Mouse (Mus musculus) heart, adult 11 months (tissue): ENCODE measurements around the gene Ephx1.
"Not testable (repeated sequence)": the region's sequence is repeated elsewhere in the genome, so short reads cannot be mapped to it uniquely, and the experiment has no call there.

Experiments used
- DNase-seq: peaks from one replicate; pipeline ENCODE4 v3.0.0; 2022

The Ephx1 gene

DNA sequence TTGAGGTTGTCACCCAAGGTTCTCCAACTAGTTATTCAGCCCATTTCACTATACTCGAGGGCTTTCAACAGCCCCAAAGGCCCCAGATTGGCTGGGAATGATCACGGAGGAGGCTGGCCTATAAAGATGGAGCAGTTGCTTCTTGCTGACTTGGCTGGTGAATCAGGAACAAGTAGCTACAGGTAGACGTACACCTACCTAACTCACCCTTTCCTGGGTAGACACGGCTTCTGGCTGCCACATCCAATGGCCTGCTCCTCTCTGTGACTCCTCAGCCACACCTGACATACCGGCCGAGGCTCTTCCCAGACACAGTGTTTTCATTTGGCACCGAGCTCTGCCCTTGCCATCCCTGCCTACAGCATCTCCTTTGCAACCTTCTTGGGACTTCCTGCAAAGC, 53.4 kb downstream of the Ephx1 start:
- DNase-seq: no peak

DNA sequence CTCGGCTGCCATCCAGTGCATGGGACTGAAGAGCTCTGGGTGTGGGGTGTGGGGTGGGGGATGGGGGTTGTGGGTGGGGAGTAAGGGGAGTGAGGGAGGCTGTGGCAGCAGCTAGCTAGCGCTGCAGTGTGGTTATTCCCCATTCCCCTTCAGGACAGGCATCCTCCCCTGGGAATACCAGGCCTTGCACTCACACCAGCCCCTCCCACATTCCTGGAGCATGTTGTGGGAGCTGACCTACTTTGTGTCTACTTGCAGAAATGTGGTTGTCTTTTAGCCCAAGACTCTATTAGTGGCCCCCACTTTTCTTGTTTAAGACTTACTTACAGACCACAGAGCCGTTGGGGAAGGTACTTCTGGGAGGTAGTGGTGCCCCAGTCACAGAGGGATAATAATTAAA, 54.2 kb downstream of the Ephx1 start:
- peak; percentile 98 for DNase-seq

DNA sequence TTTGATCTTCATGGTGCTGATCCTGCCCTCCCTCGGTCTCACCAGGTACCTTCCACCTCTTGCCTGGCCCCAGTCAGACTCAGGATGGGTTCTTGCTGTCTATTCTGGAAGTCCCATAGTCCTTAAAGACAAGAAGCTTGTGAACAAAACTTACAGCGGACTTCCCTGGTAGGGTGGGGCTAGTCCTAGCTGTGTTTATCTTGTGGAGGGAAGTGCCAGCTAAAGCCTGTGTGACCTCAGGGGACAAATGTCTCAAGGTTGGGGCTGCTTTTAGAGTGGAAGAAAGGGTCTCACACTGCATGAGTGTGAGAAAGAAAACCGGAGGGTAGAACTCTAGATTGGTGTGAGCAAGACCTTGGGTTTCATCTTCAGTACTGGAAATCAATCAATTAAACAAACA, 54.9 kb downstream of the Ephx1 start:
- no peak for DNase-seq

DNA sequence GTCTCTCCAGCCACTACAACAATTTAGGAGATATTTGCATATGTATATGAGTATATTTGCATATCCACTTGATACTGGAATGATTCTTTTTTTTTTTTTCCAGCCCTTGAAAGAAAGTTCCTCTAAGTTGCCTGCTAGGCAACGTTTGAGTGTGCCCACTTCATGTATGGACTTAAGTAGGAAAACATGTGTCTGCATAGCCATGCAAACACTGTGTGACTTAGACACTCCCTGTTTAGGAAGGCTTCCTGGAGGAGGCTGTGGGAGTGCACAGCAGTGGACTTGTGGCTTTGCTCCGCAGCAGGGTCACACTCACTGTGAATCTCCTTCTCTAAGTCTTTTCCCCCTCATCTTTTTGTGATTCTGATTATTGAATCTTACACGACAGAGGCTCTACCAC, 61.9 kb downstream of the Ephx1 start:
- DNase-seq: no peak

DNA sequence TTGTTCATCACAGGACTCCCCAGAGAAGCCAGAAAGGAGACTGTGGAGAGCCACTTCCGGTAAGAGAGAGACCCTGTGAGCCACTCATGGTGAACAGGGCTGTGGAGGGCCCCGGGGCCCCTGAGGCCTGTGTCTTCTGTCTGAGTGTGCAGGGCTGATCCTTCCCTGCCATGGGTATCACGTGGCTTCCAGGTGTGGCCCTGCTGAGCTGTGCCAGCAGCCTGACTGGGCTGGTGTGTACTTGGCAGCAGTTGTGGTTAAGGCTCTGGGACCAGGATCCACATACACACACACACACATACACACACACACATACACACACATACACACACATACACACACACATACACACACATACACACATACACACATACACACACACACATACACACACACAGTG, 62.7 kb downstream of the Ephx1 start:
- DNase-seq: no peak

DNA sequence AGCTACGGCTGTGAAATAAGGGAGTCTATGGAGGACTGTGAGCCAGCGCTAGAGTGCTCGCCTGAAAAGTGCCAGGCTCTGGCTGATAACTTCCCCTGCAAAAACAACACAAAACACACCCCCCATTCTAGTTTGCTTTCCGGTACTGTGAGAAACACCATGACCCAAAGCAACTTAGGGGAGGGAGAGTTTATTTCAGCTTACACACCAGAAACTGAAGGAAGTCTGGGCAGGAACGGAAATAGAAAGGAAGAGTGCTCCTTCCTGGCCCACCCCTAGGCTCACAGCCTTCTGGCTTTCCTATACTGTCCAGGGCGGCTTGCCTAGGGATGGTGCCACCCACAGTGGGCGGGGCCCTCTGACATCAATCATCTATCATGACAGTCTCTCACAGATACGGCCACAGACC, 63.7 kb downstream of the Ephx1 start:
- DNase-seq: peak; percentile 98

DNA sequence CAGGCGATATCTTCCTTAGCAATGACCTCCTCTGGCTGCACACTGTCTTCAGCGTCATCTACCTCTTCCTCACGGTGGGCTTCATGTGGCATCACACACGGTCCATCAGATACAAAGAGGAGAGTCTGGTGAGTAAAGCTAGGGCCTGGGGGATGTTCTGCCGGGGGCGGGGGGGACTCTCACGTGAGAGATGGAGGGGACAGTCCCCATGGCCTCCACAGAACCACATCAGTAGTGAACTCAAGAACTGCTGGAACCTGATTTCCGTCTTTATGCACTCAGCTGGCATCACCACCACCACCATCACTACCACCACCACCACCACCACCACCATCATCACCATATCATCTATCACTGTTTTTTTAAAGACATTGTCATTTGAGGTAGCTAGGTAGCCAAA, 64.3 kb downstream of the Ephx1 start:
- DNase-seq: no peak

DNA sequence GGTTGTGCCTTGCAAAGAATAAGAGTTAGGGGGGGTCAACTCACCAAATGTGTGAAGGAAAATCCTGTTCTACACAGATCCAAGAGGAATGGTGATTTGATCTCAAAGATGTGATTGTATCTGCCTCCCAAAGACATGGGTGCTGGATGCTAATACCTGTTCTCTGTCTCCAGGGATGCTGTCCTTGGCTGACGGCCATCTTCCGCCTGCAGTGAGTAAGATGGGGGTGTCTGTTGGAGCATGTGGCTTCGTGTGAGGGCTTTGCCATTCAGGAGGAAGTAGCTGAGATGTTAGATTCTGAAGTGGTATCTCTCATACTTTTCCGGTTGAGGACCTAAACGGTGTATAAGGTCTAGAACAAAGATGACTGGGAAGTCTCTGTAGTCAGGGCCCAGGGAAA, 67.9 kb downstream of the Ephx1 start:
- DNase-seq: peak; percentile 77

DNA sequence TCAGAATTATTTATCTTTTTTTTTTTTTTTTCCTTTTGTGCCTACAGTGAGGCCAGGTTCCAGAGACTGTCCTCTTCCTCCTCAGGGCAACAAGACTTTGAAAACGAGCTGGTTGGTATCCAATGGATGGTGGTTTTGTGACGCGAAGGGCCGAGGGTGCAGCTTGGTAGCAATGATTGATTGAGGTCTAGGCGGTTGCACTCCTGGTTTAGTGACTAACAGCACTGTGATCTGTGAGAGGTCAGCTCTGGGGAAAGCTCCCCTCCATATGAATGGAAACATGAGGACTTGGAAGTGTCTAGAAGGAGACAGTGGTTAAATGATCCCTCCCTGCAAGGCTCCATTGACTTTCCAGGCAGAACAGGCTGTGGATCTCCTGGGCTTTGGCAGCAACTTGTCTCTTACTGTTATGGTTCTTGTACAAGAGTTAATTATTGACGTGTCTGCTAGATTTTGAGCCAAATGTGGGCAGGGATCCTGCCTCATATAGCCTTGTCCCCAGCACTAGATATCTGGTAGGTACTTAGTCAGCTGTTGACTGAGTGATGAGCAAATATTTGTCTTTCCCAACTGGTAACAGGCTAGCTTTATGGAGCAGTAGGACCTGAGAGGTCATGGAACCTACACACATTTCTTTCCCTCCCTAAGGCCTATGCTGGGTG, 68.5 kb downstream of the Ephx1 start:
- peak; percentile 72 for DNase-seq

DNA sequence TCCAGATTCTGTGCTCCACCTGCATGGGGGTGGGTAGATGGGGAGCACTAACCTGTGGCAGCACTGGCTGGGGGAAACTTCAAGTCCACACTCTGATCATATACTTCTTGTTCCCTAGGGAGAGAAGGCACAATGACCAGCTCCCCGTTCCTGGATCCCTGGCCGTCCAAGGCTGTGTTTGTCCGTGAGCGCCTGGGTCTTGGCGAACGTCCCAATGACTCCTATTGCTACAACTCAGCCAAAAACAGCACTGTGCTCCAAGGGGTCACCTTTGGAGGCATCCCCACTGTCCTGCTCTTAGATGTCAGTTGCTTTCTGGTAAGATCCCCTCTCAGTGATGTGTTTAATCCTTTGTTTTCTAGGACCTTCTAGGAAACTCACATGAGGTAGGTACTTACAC, 74.3 kb downstream of the Ephx1 start:
- peak; percentile 91 for DNase-seq

DNA sequence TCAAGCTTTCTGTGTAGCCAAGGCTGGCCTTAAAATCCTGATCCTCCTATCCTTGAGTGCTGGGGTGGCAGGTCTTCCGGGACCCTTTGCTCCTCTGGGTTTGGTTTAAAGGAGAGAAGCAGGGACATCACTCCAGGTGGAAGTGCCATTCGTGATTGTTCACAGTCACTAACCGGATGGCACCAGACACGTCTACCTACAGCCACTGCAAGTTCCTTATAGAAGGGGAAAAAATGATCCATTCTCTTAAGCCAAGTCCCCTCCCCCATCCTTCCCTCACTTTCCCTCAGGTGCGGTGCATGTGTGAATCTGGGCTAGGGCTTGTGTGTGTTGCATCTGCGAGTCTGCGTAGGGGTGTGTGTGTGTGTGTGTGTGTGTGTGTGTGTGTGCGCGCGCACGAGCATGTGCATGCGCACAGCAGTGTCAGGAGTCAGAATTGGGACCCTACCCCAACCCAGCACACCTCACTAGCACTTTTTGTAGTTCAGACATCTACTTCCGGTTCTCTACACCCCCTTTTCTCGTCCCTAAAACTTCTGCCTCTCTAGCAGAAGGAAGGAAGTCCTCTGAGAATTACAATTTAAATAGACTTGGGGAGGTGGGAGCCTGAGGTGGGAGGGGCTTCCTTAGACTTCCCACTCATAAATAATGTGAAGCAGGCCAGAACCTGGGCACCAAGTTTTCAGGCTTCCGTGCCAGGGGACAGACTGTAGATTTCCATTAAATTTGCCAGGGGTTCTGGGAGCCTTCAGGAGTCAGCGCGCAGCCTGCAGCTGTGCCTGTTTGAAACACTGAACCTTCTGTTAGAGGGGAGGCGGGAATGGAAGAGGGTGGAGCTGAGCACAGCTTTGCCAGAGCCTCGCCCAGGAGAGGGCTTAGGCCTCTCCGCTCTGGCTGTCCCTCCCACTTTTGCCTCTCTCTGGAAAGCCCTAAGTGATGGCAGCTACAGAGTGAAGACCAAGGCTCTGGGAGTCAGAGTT, 75.4 kb downstream of the Ephx1 start:
- peak; percentile 98 for DNase-seq

DNA sequence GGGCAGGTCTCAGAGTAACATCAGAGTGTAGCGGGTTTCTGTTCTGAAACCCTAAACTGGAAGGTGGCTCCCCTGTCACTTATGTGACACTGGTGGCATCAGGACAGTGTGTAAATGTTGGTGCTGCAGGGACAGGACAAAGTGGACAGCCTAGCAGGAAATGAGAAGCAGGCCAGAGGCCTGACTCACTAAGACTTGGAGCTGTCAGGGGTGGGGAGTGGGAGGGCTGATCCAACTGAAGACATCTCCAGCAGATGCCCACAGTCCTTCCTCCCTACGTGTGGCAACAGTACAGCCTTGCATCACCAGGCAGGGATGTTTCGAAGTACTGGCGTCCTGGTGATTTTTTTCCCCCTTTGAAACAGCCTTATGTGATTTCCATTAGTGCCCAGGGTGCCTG, 76.2 kb downstream of the Ephx1 start:
- peak; percentile 94 for DNase-seq

DNA sequence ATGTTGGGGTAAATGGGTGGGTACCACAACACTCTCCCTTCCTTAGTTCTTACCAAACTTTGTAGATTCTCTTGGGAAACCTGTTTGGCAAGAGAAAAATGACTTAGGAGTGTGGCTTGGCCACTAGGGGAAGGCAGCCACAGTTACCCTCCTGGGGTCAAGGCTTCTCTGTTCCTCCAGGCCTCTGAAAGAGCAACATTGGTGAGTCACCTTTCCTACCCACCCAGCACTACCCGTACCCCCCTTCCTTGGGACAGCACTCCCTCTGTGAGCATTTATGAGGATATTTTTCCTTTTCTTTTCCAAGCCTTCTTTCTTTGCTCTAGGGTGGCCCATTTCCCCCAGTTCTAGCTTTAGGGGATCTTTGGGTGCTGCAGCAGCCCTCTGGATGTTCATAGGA, 76.8 kb downstream of the Ephx1 start:
- DNase-seq: peak; percentile 87

DNA sequence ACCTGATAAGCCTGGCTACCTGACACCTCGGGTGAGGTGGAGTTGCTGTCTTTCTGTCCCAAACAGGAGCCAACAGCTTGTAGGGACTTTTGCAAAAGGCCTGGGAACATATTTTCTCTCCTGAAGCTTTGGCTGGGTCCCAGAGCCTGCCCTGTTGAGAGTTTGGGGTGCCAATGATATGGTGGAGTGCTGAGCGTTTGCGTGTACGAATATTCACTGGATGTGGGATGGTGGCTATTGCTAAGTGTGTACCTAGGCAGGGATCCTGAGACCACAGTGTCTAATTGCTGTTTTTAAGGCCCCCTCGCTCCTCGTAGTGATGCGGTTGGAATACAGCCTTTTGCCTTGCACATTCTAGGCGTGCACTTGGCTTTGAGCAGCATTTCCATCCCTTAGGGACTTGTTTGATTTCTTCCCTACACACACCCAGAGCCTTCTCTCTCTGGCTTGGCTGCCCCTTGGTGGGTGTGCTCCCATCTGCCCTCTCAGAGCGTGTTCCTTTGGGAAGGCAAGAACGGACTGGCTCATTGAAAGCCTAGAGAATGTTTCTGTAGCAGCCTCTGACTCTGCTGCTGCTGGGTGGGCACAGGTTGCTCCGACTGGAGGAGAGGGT, 77.6 kb downstream of the Ephx1 start:
- peak; percentile 95 for DNase-seq

DNA sequence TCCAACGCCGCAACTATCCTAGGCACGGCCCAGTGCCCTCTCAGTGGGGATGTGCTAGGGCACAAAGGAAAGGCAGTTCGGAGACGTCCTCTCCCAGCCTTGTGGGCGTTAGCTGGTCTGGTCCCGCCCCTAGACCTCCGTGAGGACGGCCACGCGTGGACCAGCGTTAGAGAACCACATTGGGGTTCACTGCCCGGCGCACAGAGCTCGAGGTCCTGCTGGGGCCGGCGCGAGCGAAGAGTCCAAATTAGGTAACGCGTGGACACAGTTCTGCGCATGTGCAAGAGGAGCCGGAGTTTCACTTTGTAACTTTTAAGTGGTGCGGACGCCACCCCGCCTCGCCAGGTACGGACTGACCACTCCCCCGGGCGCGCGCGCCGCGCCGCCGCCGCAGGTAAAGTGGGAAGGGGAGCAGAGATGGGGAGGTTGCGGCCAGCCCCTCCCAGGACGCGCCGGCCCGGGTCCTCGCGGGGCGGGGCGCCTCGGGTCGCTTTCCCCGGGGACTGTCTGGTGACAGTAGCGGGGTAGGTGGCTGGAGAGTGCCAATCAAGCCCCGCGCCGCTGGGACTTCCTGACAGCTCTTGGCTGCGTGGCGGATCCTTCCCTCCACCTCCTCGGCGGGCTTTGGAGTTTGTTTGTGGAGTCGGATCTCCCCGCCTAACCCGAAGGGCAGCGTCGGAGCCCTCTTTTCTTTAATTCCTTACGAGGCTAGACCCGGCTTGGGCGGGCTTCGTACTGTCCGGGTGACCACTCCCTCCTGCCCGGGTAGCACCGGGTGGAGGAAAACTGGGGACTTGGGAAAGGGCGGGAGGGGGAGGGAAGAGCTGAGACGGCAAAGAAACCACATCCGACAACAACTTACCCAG, 78.3 kb downstream of the Ephx1 start, which contains the start of gene Tmem63a:
Gene Tmem63a, plus strand, starts transcription at position 179 of the 866 bp plus-strand sequence.
- DNase-seq: peak; percentile 99

DNA sequence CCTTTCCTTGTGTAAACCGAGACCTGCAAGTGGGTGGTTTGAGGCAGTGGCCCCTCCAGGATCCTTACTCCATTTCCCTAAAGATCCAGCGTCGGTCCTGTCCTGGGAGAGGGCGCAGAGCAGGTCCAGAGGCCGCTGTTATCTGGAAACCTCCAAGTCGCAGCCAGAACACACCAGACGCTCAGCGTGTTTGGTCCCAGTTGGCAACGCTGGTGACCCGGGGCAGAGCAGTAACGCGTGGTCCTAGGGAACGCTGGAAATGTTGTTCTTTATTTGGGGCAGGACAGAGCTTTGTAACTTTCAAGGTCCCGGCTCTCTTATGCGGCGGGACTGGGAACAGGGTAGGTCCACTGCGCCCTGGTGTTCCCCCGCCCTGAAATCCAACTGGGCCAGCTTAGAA, 79.0 kb downstream of the Ephx1 start:
- DNase-seq: no peak

DNA sequence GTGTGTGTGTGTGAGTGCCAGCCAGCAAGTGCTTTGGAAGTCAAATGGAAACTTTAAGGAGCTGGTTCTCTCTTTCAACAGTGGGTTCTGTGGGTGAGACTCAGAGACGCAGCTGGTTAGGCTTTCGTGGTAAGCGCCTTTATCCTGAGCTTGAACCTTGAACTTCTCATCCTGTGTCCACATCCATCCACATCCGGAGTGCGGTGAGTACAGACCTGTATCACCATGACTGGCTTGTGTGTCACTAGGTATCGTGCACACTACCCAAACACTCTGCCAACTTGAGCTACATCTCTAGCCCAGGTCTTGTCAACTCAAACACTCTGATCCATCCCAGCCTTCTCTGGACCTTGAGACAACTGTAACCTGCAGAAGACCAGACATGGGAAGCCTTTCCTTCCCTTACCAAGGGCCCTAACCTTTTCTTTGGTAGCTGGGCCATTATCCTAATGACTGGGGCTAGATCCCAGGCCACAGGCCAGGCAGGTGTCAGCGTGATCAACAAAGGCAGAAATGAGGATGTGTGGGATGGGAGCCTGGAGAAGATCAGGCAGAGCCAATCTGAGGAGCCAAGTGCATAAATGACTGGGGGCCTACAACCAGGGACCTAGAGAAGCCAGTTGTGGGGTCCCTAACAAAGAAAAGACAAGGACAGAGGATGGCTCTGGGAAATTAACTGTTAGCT, 79.8 kb downstream of the Ephx1 start:
- peak; percentile 92 for DNase-seq

DNA sequence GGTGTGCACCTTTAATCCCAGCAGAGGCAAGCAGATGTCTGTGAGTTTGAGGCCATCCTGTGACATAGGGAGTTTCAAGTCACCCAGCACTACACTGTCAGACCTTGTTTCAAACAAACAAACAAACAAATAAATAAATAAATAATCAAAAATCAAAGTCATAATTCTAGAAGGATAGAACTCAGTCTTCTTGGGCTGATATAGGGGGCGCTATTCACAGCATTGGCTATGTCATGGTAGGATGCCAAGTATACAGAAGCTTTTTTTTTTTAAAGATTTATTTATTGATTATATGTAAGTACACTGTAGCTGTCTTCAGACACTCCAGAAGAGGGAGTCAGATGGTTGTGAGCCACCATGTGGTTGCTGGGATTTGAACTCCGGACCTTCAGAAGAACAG, 81.9 kb downstream of the Ephx1 start:
- DNase-seq: not testable (repeated sequence)

DNA sequence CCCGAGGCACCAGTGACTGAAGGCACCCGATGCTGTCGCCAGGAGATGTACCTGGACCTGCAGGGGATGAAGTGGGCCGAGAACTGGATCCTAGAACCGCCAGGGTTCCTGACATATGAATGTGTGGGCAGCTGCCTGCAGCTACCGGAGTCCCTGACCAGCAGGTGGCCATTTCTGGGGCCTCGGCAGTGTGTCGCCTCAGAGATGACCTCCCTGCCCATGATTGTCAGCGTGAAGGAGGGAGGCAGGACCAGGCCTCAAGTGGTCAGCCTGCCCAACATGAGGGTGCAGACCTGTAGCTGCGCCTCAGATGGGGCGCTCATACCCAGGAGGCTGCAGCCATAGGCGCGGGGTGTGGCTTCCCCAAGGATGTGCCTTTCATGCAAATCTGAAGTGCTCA, 83.1 kb downstream of the Ephx1 start:
- peak; percentile 90 for DNase-seq

DNA sequence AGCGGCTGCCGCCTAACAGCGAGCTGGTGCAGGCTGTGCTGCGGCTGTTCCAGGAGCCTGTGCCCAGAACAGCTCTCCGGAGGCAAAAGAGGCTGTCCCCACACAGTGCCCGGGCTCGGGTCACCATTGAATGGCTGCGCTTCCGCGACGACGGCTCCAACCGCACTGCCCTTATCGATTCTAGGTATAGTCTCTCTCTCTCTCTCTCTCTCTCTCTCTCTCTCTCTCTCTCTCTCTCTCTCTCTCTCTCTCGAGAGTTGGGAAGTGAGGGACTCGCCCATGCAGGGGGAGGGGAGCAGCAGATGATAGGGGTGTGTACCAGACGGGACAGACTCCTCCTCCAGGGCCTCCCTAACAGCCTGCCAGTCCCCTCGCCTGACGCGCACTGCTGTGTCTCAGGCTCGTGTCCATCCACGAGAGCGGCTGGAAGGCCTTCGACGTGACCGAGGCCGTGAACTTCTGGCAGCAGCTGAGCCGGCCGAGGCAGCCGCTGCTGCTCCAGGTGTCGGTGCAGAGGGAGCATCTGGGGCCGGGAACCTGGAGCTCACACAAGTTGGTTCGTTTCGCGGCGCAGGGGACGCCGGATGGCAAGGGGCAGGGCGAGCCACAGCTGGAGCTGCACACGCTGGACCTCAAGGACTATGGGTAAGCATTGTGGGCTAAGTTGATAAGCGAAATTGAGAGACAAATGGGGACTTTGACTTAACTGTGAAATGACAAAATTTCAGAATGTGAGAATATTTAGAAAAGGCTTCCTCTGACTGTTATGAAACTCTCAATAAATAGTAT, 83.9 kb downstream of the Ephx1 start:
- peak; percentile 98 for DNase-seq
